Mouse (Mus musculus) cerebellum, postnatal 14 days (tissue): ENCODE data around the gene Dtd1.

Experiments
- DNase-seq, 2 experiments: peaks; one replicate each; pipeline ENCODE4 v3.0.0; 2021; ENCODE audit warnings: mixed read lengths in 2 of 2

Gene Dtd1

GRCm38 (mm10) chr2:144770452-144770941, 170.8 kb downstream of the Dtd1 start:
- no peak for DNase-seq

DNA sequence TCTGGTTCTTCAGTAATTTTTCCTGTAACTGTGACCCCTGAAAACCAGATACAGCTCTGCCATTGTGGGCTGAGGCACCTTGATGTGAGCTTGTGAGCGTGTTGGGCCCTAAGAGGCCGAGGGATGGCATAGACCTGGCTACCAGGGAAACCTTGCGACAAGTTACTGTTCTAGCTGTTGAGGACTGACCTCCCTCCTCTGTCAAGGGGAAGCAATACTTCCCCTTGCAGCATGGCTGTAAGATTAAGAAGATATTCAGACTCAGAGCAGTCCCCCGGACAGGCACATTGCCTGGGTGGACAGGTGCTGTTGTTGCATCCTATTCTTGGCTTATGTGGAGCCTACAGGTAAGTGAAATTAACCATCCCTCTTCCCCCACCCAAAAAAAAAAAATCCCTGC, 172.1 kb downstream of the Dtd1 start:
- DNase-seq = no peak

- no peak for DNase-seq
Observed at GRCm38 (mm10) chr2:144774636-144775160, 175.0 kb downstream of the Dtd1 start.

DNA sequence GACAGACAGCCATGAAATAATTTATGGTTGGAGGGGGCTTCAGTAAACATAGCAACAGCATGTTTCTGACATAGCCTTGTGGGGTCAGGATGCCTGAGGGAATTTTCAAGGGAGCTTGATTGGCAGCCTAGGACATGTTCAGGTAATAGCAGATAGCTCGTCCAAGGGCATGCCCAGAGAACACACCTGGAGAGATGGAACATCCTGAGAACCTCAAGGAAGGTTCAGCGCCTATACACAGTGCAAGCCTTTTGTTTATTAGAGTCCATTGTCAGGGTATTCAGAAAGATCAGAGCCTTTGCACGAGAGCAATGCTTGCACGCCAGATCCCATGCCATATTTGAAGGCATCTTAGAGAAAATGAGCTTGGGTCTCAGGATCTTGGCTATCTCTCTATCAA, 175.9 kb downstream of the Dtd1 start:
- DNase-seq = no peak

DNA sequence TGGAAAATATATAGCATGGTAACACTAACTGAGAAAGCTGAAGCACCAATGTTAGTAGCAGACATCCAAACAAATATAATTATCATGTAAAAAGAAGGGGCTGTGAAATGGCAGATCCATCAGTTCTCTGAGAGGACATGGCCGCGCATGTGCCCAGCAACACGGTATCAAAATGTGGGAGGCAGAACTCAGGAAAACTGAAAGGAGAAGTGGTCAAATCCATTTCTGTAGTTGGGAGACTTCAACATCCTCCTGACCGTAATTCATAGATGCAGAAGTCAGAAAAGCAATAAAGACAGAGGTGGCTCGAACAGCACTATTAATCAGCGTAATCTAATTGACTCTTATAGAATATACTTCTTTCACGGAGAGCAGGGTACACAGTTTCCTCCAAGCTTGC, 179.6 kb downstream of the Dtd1 start:
- DNase-seq = no peak

DNA sequence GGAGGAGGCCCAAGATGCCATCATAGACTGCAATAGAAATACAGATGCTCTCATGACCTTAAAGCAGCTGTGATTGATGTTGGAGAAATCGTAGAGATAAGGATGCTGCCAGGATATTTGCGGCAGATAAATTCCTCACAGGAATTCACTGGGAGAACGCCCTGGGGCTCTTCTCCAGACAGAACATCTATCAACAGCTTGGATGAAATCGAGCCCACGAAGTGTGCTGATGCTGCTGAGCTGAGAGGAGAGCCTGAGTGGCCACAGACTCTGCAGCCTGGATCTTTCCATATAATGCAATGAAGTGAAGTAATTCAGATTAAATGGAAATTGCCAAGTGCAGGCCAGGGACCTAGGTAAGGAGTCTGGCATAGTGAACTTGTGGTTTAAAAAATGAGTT, 181.0 kb downstream of the Dtd1 start:
- DNase-seq = no peak

DNA sequence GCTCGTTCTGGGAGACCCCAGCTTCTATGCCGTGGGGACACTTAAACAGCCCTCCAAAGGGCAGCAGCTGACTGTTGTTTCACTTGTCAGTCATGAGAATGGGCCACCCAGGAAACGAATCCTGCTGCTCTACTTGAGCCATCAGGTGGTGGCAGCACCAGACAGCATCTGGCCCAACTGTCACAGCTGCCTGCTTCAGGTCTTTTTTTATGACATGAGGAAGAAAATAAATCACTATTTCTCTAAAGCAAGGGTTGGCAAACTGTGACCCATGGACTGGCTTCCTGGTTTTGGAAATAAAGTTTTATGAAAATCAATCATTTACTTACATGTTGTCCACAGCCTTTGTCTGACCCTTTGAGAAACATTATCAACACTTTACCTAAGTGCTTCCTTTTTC, 182.2 kb downstream of the Dtd1 start:
- no peak for DNase-seq

- DNase-seq = no peak
Observed at GRCm38 (mm10) chr2:144782481-144782880, 182.8 kb downstream of the Dtd1 start.

GRCm38 (mm10) chr2:144783190-144783589, 183.5 kb downstream of the Dtd1 start:
- DNase-seq = peak in 1 of 2 experiments; percentile 4

DNA sequence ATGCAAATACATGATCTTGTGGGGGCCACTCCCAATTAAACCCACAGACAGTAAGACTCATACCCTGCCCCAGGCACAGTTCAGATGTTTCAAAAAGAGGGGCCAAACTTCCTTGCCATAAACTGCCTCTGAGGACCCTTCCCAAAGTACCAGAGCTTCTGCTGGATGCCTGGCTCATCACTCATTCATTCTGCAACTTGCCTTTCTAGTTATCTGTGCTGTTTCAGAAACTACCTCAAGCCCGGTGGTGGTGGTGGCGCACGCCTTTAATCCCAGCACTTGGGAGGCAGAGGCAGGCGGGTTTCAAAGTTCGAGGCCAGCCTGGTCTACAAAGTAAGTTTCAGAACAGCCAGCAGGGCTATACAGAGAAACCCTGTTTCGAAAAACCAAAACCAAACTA, 184.1 kb downstream of the Dtd1 start:
- DNase-seq = no peak

DNA sequence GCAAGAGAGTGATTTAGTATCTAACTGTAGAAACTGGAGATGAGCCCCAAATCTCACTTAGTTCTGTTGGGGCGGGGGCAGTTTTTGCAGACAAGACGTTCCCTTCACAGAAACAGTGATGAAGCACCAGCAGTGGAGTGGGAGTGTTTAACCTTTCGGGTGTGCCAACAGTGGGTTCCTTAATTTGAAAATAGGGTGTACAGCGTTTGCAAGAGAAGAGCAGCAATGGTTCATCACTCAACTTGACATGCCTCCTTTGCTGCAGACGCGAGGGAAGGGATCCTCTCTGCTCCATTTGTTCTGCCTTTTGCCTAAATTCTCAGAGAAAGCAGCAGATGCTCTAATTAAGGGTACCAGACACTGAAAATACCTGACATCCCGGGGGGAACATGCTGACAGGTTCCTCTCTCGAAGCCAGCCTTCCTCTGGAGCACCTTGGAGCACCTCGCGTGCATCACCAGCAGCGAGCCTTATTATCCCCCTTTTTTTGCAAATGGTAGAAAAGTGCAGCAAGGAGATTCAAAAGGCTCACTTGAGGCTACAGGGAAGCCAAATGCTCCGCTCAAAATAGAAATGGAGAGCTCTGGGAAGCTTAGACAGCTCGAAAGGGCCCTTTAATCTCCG, 192.1 kb downstream of the Dtd1 start:
- DNase-seq = no peak

DNA sequence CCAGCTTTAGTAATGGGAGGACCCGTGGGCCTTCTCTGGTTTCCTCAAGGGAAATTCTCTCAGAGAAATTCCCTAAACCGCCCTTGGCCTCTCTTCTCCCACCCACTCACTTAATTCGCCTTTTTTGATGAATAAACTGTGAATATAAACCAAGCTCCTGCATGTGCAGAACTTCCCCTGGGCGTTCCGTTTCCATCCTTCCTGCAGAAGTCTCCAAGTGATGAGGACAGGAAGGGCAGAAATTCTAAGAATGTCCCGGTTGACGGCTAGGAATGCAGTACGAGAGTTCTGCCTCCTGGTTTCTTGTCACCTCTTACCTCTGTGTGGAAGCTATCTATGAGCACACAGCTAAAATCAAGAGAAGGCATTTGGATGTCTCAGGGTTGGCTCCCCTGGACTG, 197.8 kb downstream of the Dtd1 start:
- DNase-seq = no peak

- no peak for DNase-seq
Observed at GRCm38 (mm10) chr2:144807766-144808754, 208.4 kb downstream of the Dtd1 start.
